Mouse (Mus musculus) granulocyte monocyte progenitor cell, adult 5-6 weeks (primary cell): ENCODE results near the gene Gad2. TPM values are rescaled to one million over a fixed set of nuclear protein-coding genes. Genes with fewer than 3 reads are reported as not detected.

ENCODE experiments used
- ATAC-seq: replicated peaks from 2 replicates; pipeline ENCODE4 v1.8.0; 2016; ENCODE audit warnings: mild to moderate bottlenecking, moderate TSS enrichment, inconsistent platforms; ENCODE audit not compliant: poor library complexity, severe bottlenecking
- total RNA-seq, 2 experiments: library from RNA; stranded (forward) in 1 of 2; stranded (reverse) in 1 of 2; fragments of 200-712, 200-1000 nt in 1 of 2; fragments of >200 nt in 1 of 2; fragmentation: Nextera tagmentation in 1 of 2; gene quantifications; 2 replicates each; pipeline ENCODE4 v1.2.3; 2014 to 2017

Gene Gad2
- total RNA-seq, 2 experiments from 2014 or later, result not detected

- peak; percentile 66 for ATAC-seq
Observed at GRCm38 (mm10) chr2:22634766-22635165, 12.8 kb downstream of the Gad2 start.

- ATAC-seq, result no peak
Observed at GRCm38 (mm10) chr2:22646134-22646533, 24.1 kb downstream of the Gad2 start.

GRCm38 (mm10) chr2:22648394-22648793, 26.4 kb downstream of the Gad2 start:
- no peak for ATAC-seq

- ATAC-seq, result no peak
Observed at GRCm38 (mm10) chr2:22651826-22652225, 29.8 kb downstream of the Gad2 start.

- no peak for ATAC-seq
Observed at GRCm38 (mm10) chr2:22663731-22664130, 41.7 kb downstream of the Gad2 start.

GRCm38 (mm10) chr2:22670415-22670814, 48.4 kb downstream of the Gad2 start:
- no peak for ATAC-seq

- ATAC-seq, result no peak
Observed at GRCm38 (mm10) chr2:22671348-22671747, 49.3 kb downstream of the Gad2 start.

- no peak for ATAC-seq
Observed at GRCm38 (mm10) chr2:22677066-22677465, 55.1 kb downstream of the Gad2 start.

- no peak for ATAC-seq
Observed at GRCm38 (mm10) chr2:22679944-22680343, 57.9 kb downstream of the Gad2 start.

GRCm38 (mm10) chr2:22689969-22690368, 68.0 kb downstream of the Gad2 start:
- ATAC-seq, result peak; percentile 78

GRCm38 (mm10) chr2:22704780-22705727, 83.0 kb downstream of the Gad2 start:
- ATAC-seq, result no peak

GRCm38 (mm10) chr2:22706233-22706632, 84.2 kb downstream of the Gad2 start:
- ATAC-seq, result no peak

GRCm38 (mm10) chr2:22721522-22722470, 99.8 kb downstream of the Gad2 start:
- peak; percentile 97 for ATAC-seq

- peak; percentile 33; the same call in 1 of the 2 replicates for ATAC-seq
Observed at GRCm38 (mm10) chr2:22723927-22724534, 102.0 kb downstream of the Gad2 start.

- peak; percentile 90 for ATAC-seq
Observed at GRCm38 (mm10) chr2:22727113-22727512, 105.1 kb downstream of the Gad2 start.

GRCm38 (mm10) chr2:22736134-22736533, 114.1 kb downstream of the Gad2 start:
- ATAC-seq, result no peak

- no peak for ATAC-seq
Observed at GRCm38 (mm10) chr2:22739369-22739768, 117.4 kb downstream of the Gad2 start.

- ATAC-seq, result no peak
Observed at GRCm38 (mm10) chr2:22740441-22740840, 118.4 kb downstream of the Gad2 start.

GRCm38 (mm10) chr2:22741222-22741621, 119.2 kb downstream of the Gad2 start:
- ATAC-seq, result peak; percentile 21; the same call in 1 of the 2 replicates
